Mouse (Mus musculus): ENCODE measurements around the gene Asb13. TPM values are rescaled to one million over a fixed set of nuclear protein-coding genes. Genes with fewer than 3 reads are reported as not detected.

Gene Asb13
- total RNA-seq (2017) = 4.8 and 6.0 TPM in 2 replicates

GRCm38 (mm10) chr13:3633895-3634811 is at the start of gene Asb13:
Gene Asb13, plus strand, starts transcription at chr13:3634032.
- ATAC-seq (replicated peaks; ENCODE audit: low read depth, poor library complexity, severe bottlenecking) = peak; percentile 95

GRCm38 (mm10) chr13:3590789-3591188 is 43.0 kb upstream of the Asb13 start:
- ATAC-seq (replicated peaks; ENCODE audit: low read depth, poor library complexity, severe bottlenecking) = peak; percentile 71; the same call in 1 of the 2 replicates

GRCm38 (mm10) chr13:3594311-3594710 is 39.5 kb upstream of the Asb13 start:
- no peak for ATAC-seq (replicated peaks; ENCODE audit: low read depth, poor library complexity, severe bottlenecking)

- ATAC-seq (replicated peaks; ENCODE audit: low read depth, poor library complexity, severe bottlenecking) = no peak
These were observed 37.6 kb upstream of the Asb13 start for GRCm38 (mm10) chr13:3596232-3596631.

GRCm38 (mm10) chr13:3609780-3610117 is 24.1 kb upstream of the Asb13 start:
- ATAC-seq (replicated peaks; ENCODE audit: low read depth, poor library complexity, severe bottlenecking) = no peak

- peak; percentile 46 for ATAC-seq (replicated peaks; ENCODE audit: low read depth, poor library complexity, severe bottlenecking)
These were observed 23.6 kb upstream of the Asb13 start for GRCm38 (mm10) chr13:3610118-3610794.

- peak; percentile 96 for ATAC-seq (replicated peaks; ENCODE audit: low read depth, poor library complexity, severe bottlenecking)
These were observed 22.9 kb upstream of the Asb13 start, which contains the start of gene Fam208b for GRCm38 (mm10) chr13:3610795-3611438. Gene Fam208b, minus strand, starts transcription at chr13:3611108.

- no peak for ATAC-seq (replicated peaks; ENCODE audit: low read depth, poor library complexity, severe bottlenecking)
These were observed 6.7 kb upstream of the Asb13 start for GRCm38 (mm10) chr13:3627139-3627538.

- no peak for ATAC-seq (replicated peaks; ENCODE audit: low read depth, poor library complexity, severe bottlenecking)
These were observed 5.7 kb upstream of the Asb13 start for GRCm38 (mm10) chr13:3628102-3628501.

GRCm38 (mm10) chr13:3632551-3632950 is 1.3 kb upstream of the Asb13 start:
- no peak for ATAC-seq (replicated peaks; ENCODE audit: low read depth, poor library complexity, severe bottlenecking)

- ATAC-seq (replicated peaks; ENCODE audit: low read depth, poor library complexity, severe bottlenecking) = no peak
These were observed 701 bp upstream of the Asb13 start for GRCm38 (mm10) chr13:3633131-3633530.

GRCm38 (mm10) chr13:3635076-3635475 is 1.2 kb downstream of the Asb13 start:
- ATAC-seq (replicated peaks; ENCODE audit: low read depth, poor library complexity, severe bottlenecking) = no peak

- peak; percentile 55 for ATAC-seq (replicated peaks; ENCODE audit: low read depth, poor library complexity, severe bottlenecking)
These were observed 3.0 kb downstream of the Asb13 start for GRCm38 (mm10) chr13:3636797-3637196.

- ATAC-seq (replicated peaks; ENCODE audit: low read depth, poor library complexity, severe bottlenecking) = peak; percentile 69
These were observed 8.2 kb downstream of the Asb13 start for GRCm38 (mm10) chr13:3642049-3642448.

GRCm38 (mm10) chr13:3642538-3642937 is 8.7 kb downstream of the Asb13 start:
- no peak for ATAC-seq (replicated peaks; ENCODE audit: low read depth, poor library complexity, severe bottlenecking)

GRCm38 (mm10) chr13:3644871-3645270 is 11.0 kb downstream of the Asb13 start:
- ATAC-seq (replicated peaks; ENCODE audit: low read depth, poor library complexity, severe bottlenecking) = no peak

- ATAC-seq (replicated peaks; ENCODE audit: low read depth, poor library complexity, severe bottlenecking) = no peak
These were observed 12.1 kb downstream of the Asb13 start for GRCm38 (mm10) chr13:3645919-3646318.

- no peak for ATAC-seq (replicated peaks; ENCODE audit: low read depth, poor library complexity, severe bottlenecking)
These were observed 12.7 kb downstream of the Asb13 start for GRCm38 (mm10) chr13:3646566-3646965.

- no peak for ATAC-seq (replicated peaks; ENCODE audit: low read depth, poor library complexity, severe bottlenecking)
These were observed 16.7 kb downstream of the Asb13 start for GRCm38 (mm10) chr13:3650569-3650968.

GRCm38 (mm10) chr13:3654432-3654831 is 20.6 kb downstream of the Asb13 start:
- no peak for ATAC-seq (replicated peaks; ENCODE audit: low read depth, poor library complexity, severe bottlenecking)
